Mouse (Mus musculus): Measurements from ENCODE around the gene Olfr1034.
"Not testable (repeated sequence)": the region's sequence is repeated elsewhere in the genome, so short reads cannot be mapped to it uniquely, and the experiment has no call there.

The Olfr1034 gene

GRCm38 (mm10) chr2:86045561-86045960 is at the start of gene Olfr1034:
Gene Olfr1034 (plus strand): TSS chr2:86045861.
- no peak for DNase-seq (ENCODE audit: low spot score in 2 of 2)

GRCm38 (mm10) chr2:86005240-86005639 is 40.4 kb upstream of the Olfr1034 start, which contains the start of gene Olfr1032:
Gene Olfr1032 (plus strand): TSS chr2:86005540.
- no peak for DNase-seq (ENCODE audit: low spot score in 2 of 2)

GRCm38 (mm10) chr2:86020406-86020805 is 25.3 kb upstream of the Olfr1034 start, which contains the start of gene Olfr1033:
Gene Olfr1033 (plus strand): TSS chr2:86020633.
- DNase-seq (ENCODE audit: low spot score in 2 of 2): not testable (repeated sequence)

GRCm38 (mm10) chr2:86021518-86021917 is 24.1 kb upstream of the Olfr1034 start:
- DNase-seq (ENCODE audit: low spot score in 2 of 2): not testable (repeated sequence)

GRCm38 (mm10) chr2:86050777-86051176 is 5.1 kb downstream of the Olfr1034 start:
- not testable (repeated sequence) for DNase-seq (ENCODE audit: low spot score in 2 of 2)

- DNase-seq (ENCODE audit: low spot score in 2 of 2): not testable (repeated sequence)
Observed at GRCm38 (mm10) chr2:86063766-86064165, 18.1 kb downstream of the Olfr1034 start.

- DNase-seq (ENCODE audit: low spot score in 2 of 2): no peak
Observed at GRCm38 (mm10) chr2:86070189-86070588, 24.5 kb downstream of the Olfr1034 start.

GRCm38 (mm10) chr2:86073692-86074091 is 28.0 kb downstream of the Olfr1034 start, which contains the start of gene Olfr1036:
Gene Olfr1036 (plus strand): TSS chr2:86073992.
- DNase-seq (ENCODE audit: low spot score in 2 of 2): not testable (repeated sequence)

GRCm38 (mm10) chr2:86080478-86080877 is 34.8 kb downstream of the Olfr1034 start:
- not testable (repeated sequence) for DNase-seq (ENCODE audit: low spot score in 2 of 2)

- DNase-seq (ENCODE audit: low spot score in 2 of 2): no peak
Observed at GRCm38 (mm10) chr2:86087285-86087684, 41.6 kb downstream of the Olfr1034 start, which contains the start of gene Olfr1037. Gene Olfr1037 (minus strand): TSS chr2:86087385.

Measured in spleen, postnatal 10 days (tissue).